Mouse (Mus musculus): Measurements from ENCODE around the gene Prr29.

GRCm38 (mm10) chr11:106355382-106356128, 9.7 kb upstream of the Prr29 start:
- TF ChIP-seq POLR2A (IDR thresholded peaks at IDR 0.05; ENCODE audit: insufficient read depth, low read length), result no peak
- no peak for TF ChIP-seq CTCF (IDR thresholded peaks at IDR 0.05; ENCODE audit: low read depth, low read length)
- TF ChIP-seq EP300 (IDR thresholded peaks at IDR 0.05; ENCODE audit: insufficient read depth, low read depth, low read length), result no peak

Measured in ES-Bruce4 (cell line).